Mouse (Mus musculus) CD4-positive, CD25-positive, alpha-beta regulatory T cell, adult 4 months (primary cell): Measurements from ENCODE around the gene Cp. TPM values are rescaled to one million over a fixed set of nuclear protein-coding genes. Genes with fewer than 3 reads are reported as not detected.
"Not testable (repeated sequence)": the region's sequence is repeated elsewhere in the genome, so short reads cannot be mapped to it uniquely, and the experiment has no call there.

ENCODE experiments used
- ATAC-seq: one replicate; pipeline ENCODE4 v1.8.0; 2017
- polyA plus RNA-seq, 2 experiments: library from polyadenylated mRNA; unstranded; fragments of 100-300 nt; shearing (Covaris generic); gene quantifications; one replicate each; pipeline ENCODE4 v1.2.1; 2017

Cp gene
- polyA plus RNA-seq, 2 experiments from 2014 or later: 0.38 to 1.3 TPM

GRCm38 (mm10) chr3:20007275-20007674 is 50.4 kb downstream of the Cp start:
- no peak for ATAC-seq

GRCm38 (mm10) chr3:20007759-20008158 is 50.9 kb downstream of the Cp start:
- no peak for ATAC-seq

DNA sequence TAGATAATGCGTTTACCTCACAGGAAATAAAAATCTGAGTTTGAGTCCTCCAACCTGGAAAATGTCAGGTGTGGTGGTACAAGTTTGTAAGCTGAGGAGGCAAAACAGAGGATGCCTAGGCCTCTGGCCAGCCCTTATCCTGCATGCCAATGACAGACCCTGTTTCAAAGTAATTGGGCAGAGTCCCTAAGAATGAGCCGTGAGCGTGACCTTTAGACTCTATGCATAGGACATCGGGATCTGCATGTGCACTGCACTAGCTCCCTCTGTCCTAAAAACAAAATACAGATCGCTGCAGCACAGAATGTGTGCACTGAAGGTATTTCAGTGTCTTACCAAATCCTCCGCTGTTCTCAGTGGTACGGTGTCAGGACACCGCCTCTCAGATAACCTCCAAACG is 53.6 kb downstream of the Cp start:
- no peak for ATAC-seq

DNA sequence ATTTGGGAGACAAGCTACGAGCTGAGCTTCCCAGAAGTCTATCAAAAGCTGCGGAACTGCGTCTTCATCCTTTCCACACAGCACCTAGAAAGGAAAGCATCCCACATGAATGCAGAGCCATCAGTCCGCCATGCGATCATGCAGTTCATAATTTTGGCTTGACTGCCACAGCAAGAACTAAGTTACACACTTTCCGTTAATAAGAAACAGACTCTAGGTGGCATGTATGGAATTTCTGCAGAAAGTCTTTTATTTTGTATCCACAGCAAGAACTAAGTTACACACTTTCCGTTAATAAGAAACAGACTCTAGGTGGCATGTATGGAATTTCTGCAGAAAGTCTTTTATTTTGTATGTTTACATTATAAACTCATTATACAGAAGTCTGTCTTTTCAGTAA is 54.1 kb downstream of the Cp start:
- not testable (repeated sequence) for ATAC-seq

DNA sequence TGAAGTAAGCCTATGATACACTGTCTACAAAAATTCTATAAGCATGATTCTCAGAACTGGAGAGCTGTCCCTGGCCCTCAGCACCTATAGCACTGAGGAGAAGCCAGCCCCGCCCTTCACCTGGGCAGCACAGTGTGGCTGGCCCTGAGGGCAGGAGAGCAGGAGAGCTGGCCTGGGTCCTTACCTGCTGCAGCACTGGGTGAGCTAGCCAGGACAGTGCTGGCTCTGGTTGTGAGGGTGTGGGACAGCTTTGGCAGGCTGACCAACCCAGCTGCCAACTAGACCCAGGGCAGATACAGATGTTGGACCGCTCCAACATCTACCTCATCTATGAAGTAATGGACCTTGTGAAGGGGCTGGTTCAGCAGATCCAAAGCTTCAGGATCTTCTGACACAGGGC is 57.6 kb downstream of the Cp start:
- ATAC-seq: no peak

GRCm38 (mm10) chr3:20018076-20018475 is 61.2 kb downstream of the Cp start:
- ATAC-seq: no peak

DNA sequence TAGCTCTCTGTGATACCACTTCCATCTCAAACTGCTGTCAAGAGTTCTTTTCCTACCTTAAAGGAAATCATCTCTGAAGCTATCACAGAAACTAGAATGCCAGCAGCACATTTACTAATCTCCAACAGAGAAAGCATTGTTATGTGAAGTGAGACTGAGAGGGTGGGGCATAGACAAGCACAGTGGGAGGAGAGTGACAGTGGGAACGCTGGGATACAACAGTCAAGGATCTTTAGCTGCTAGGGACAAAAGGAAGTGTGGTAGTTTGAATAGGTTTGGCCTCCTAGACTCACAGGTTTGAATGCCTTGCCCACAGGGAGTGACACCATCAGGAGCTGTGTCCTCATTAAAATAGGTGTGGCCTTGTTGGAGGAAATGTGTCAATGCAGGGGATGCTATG is 67.0 kb downstream of the Cp start:
- ATAC-seq: no peak

DNA sequence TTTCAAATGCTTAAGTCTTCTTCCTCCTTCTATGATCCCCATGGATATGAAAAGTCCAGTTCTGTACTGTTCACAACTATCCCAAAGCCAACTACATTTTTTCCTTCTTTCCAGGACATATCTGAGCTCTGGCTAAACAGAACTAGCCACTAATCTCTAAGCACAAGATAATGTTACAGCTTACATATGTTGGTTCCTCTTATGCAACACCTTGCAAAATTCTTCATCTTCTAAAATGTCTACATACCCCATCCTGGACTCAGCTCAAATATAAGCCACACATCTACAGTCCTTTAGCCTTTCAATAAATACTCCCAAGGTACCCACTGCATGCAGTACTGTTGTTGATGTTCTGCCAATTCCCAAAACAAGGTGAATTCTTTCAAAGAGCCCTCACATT is 69.6 kb downstream of the Cp start:
- ATAC-seq: no peak

GRCm38 (mm10) chr3:20026996-20027689 is 70.3 kb downstream of the Cp start:
- ATAC-seq: no peak

DNA sequence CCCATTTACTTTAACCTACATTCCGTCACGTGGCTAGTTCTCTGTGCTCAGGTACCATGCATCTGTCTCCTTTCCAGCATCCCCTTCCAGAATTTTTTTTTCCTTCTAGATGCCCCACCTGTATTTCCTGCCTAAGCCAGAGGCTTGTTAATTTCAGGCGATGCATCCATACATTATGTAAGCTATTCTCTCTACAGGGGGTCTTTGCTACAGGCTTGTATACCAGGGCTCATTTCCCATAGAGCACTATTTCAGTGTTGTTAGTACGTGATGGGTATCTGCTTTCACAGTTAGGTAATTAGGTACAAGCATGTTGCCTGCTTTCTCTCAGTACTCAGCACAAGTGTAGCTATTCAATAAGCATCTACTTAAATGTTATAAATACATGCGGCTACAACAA is 70.9 kb downstream of the Cp start:
- no peak for ATAC-seq

DNA sequence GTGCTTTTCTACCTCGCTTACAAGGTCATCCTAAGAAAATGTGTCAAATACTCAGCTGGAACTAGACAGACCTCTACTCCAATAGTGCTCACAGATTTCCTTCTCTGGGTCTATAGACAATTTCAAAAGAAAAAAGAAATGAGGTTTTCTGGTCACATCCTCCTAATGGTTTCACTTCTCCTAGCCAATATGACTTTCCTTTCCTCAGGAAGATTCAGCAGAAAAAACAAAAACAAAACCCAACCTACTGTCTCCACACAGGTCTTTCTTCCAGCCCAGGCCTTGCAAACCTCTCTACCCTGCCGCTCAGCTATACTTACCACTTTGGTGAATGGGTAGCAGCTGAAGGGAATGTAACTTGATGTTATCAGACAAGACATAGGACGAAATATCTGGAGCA is 71.8 kb downstream of the Cp start:
- no peak for ATAC-seq

GRCm38 (mm10) chr3:20030807-20031206 is 74.0 kb downstream of the Cp start:
- ATAC-seq: no peak

DNA sequence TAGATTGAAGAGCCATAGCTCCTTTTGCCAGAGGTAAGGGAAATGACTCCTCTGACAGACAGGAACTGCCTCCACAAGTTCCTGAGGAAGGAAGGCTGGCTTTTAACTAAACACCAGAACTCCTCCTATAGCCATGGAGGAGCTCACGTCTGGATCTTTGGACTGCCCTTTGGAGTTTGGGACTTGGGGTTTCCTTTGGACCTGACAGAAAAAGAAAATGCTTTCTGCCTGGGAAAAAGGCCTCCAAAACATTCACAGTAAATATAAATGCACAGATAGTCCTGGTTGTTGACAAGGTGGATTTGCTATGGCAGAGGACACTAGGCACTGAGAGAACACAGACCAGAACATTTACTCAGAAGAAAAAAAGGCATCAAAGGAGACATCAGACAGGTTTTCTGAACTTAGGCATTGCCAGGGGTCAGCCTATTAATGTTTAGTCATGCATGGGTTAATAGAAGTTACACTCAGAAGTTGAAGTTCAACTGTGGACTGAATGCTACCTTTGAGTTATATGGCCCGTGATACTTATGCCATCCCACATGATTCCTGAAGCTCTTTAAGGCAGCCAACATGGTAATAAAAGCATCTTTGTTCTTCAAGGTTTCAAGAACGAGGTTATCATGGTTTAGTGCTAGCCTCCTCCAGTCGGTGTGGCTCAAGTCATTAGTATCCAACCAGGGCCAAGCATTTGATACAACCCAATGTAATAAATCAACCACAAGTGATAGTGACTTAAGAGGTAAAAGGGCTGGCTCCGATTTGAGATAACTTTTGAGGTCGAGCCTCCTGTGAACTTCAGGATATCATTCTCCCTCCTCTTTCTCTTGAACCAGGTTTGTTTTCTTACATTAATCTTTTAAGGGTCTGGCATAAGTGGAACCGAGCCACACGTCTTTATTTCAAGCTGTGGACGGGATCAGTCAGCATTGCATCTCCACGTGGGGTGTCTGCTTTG is 77.2 kb downstream of the Cp start:
- no peak for ATAC-seq

- ATAC-seq: peak; percentile 93
Observed at GRCm38 (mm10) chr3:20034719-20035404, 78.0 kb downstream of the Cp start, which contains the start of gene Hps3. Hps3 (minus strand) TSS chr3:20035315.

- no peak for ATAC-seq
Observed at GRCm38 (mm10) chr3:20036069-20036468, 79.2 kb downstream of the Cp start.

GRCm38 (mm10) chr3:20041461-20041860 is 84.6 kb downstream of the Cp start:
- not testable (repeated sequence) for ATAC-seq

DNA sequence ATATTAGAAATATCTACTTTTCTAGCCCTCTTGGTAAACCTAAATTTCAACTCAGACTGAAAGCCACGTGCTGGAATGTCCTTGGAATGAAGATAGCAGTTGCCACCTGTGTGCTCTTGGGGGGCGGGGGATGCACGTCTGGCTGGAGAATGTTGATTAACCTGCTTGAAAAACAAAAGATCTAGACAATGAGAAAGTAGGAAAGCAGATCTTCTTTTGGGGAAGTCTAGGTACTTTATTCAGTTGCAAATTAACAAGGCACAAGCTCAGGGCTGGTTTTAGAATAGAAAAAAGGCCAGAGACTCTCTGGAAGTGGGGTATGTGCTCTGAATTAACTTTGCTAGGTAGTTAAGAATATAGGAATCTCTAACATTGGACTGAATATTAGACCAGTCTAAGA is 87.9 kb downstream of the Cp start:
- not testable (repeated sequence) for ATAC-seq

DNA sequence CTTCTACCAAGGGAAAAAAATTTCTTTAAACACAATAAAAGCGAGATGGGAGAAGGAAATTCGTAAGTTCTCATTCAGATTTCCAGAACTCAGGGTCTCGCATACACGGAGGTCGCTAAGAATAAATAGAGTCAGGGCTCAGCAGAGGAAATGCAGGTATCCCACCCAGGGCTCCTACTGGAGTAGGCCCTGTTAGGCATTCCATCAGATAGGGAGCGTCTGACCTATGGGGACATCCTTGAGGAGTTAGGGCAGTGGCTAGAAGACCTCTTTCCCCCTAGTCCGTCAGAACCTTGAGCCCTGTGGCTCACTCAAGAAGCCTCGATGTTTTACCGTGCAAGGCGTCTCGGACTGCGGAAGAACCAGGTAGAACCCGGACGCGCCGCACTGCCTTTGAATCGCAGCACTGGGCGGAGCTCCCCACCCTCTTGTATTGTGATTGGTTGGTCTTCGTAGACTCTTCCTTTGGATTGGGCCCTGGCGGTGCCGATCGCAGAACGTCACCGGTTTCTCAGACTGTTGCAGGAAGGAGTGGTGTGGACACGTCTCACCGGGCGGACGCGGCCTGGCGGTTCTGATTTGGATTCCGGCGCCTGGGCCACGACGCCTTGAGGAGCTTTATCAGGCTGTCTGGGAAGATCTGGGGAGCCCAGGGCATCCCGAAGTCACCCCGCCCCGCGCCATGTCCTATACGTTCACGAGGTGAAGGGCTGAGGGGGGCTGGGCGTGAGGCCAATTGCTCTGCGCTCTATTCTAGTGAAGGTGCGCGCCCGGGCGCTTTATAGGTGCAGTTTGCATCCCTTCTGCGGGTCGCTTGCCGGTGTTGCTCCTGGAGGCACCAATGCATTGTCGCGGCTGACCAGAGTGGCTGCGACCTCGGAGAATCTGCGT is 100.7 kb downstream of the Cp start, which contains the start of gene Hltf:
Gene Hltf (plus strand): TSS at position 506 of the 891 bp plus-strand sequence.
- ATAC-seq: peak; percentile 100

DNA sequence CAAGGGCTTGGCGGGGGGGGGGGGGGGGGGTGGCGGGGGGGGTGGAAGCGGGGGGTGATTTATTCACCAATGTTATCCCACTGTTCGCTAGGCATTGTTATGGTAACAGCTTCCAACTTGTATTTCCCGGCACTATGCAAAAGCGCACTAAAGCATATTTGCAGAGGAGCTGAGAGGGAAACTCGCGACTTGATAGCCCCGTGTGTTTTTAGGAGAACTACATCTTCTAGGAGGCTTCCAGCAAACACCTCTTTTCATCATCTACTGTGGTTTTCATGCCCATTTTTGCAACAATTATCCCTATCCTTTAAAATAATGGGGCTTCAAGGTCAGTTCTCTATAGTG is 101.3 kb downstream of the Cp start:
- no peak for ATAC-seq
